Mouse (Mus musculus) c-Kit-positive CD71-positive TER-119-negative erythroid progenitor cells, embryonic 14.5 days (primary cell): ENCODE measurements around the gene Stpg2.

Source experiments
- DNase-seq: peaks from one replicate; pipeline ENCODE4 v3.0.0-alpha.2; 2013; ENCODE audit warnings: low read depth

The Stpg2 gene

GRCm38 (mm10) chr3:139739388-139739787, 533.9 kb downstream of the Stpg2 start:
- no peak for DNase-seq
